Mouse (Mus musculus) G1E (cell line): ENCODE data around the gene Zfp934. TPM values are rescaled to one million over a fixed set of nuclear protein-coding genes. Genes with fewer than 3 reads are reported as not detected.
"Not testable (repeated sequence)": the region's sequence is repeated elsewhere in the genome, so short reads cannot be mapped to it uniquely, and the experiment has no call there.

Source experiments
- ATAC-seq: 2 replicates; pipeline ENCODE4 v1.8.0; 2016; ENCODE audit warnings: mild to moderate bottlenecking; ENCODE audit not compliant: insufficient number of reproducible peaks, poor library complexity, low FRiP score, severe bottlenecking; ENCODE audit errors: extremely low read depth
- DNase-seq: peaks from one replicate; pipeline ENCODE4 v3.0.0; 2012; ENCODE audit warnings: low spot score
- H3K27me3 ChIP-seq: 2 replicates; pipeline ENCODE4 v1.6.1; 2012; ENCODE audit warnings: mild to moderate bottlenecking, low read length, inconsistent platforms; ENCODE audit not compliant: insufficient read depth
- H3K36me3 ChIP-seq: replicated peaks from 2 replicates; pipeline ENCODE3; 2012; ENCODE audit warnings: mild to moderate bottlenecking, inconsistent platforms
- H3K4me1 ChIP-seq: 2 replicates; pipeline ENCODE4 v1.6.1; 2012; ENCODE audit warnings: low read depth, low read length, inconsistent platforms, mixed read lengths; ENCODE audit not compliant: insufficient read depth
- H3K4me3 ChIP-seq: 2 replicates; pipeline ENCODE4 v1.5.1; 2012; ENCODE audit warnings: low read depth, mild to moderate bottlenecking, inconsistent platforms, low read length, moderate library complexity, mixed read lengths
- H3K9me3 ChIP-seq: replicated peaks from 2 replicates; pipeline ENCODE4 v1.6.1; 2012; ENCODE audit warnings: inconsistent platforms
- CTCF ChIP-seq: IDR thresholded peaks from 2 replicates; pipeline ENCODE4 v1.5.1; 2012; ENCODE audit warnings: low read depth, low read length, inconsistent platforms, mixed read lengths
- polyA plus RNA-seq: library from polyadenylated mRNA; stranded (reverse); fragments of >175 nt; gene quantifications from 2 replicates; pipeline ENCODE4 v1.2.3, GENCODE M21; 2012
- total RNA-seq, 2 experiments: library from RNA; stranded (forward) in 1 of 2; stranded (reverse) in 1 of 2; fragments of 200-1000 nt in 1 of 2; fragments of >200 nt in 1 of 2; fragmentation: Nextera tagmentation in 1 of 2; gene quantifications; 2 replicates each; pipeline ENCODE4 v1.2.3; 2014 to 2017

Zfp934 gene
- total RNA-seq (2014; fragmentation: Nextera tagmentation) (12.3 and 16.4 TPM in 2 replicates), total RNA-seq (2017) (4.8 and 8.1 TPM in 2 replicates), polyA plus RNA-seq (0.14 and 0.28 TPM in 2 replicates)

DNA sequence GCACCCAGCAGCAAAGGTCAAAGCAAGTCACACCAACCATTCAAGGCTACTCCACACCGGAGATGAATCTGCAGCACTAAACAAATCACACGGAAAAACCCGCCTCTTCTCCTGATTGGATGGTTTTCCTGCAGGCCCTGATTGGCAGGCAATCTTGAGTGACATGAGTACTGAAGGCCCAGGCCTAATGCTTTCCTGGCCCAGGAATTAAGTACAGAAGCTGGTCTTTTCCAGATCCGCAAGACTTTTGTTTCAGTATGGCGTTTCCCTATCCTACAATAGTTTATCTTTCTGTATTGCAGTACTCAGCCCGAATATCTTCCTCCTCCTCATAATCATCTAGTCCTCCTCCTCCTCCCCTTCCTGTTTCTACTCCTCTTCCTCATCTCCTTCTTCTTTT lies at the start of gene Zfp934:
Zfp934 (minus strand) TSS at position 101 of the 400 bp plus-strand sequence.
- not testable (repeated sequence) for H3K27me3 ChIP-seq, H3K9me3 ChIP-seq, ATAC-seq, H3K4me3 ChIP-seq, DNase-seq, H3K4me1 ChIP-seq, H3K36me3 ChIP-seq

DNA sequence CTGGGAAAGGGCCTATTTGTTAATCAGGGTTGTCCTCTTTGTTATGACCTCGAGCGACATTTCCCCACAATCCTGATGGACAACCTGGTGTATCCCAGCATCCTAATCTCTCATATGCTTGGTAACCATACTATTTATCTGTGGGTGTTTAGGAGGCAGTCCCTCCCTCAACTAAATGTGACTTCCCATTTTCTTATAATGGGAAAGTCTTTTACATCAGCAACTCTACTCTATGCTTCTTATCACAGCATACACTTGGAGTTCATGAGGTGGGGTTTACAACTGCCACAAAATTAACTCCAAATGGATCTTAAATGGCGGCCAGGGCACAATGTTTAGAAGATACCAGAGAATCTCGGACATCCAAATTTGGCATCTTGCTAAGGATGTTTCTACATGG lies 46.5 kb upstream of the Zfp934 start:
- DNase-seq, H3K9me3 ChIP-seq, H3K36me3 ChIP-seq, H3K4me3 ChIP-seq, H3K4me1 ChIP-seq, ATAC-seq, H3K27me3 ChIP-seq: not testable (repeated sequence)

DNA sequence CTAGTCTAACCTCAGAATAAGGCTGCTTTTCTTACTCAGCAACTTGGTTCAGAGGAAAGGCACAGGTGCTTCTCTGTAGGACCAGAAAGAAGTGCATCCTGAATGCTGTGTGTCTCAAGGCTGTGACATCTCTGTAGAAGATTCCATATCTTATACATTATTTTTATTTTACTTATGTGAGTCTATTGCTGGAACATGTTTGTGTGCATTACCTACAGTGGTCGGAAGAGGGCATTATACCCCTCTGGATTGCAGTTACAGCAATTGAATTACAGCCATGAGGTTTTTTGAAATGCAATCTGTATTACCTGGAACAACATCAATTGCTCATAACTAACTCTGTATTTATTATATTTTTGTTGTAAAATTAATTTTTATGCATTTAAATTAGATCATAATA lies 9.3 kb downstream of the Zfp934 start:
- H3K27me3 ChIP-seq, H3K36me3 ChIP-seq, H3K4me1 ChIP-seq, ATAC-seq, H3K4me3 ChIP-seq, DNase-seq, H3K9me3 ChIP-seq: not testable (repeated sequence)

DNA sequence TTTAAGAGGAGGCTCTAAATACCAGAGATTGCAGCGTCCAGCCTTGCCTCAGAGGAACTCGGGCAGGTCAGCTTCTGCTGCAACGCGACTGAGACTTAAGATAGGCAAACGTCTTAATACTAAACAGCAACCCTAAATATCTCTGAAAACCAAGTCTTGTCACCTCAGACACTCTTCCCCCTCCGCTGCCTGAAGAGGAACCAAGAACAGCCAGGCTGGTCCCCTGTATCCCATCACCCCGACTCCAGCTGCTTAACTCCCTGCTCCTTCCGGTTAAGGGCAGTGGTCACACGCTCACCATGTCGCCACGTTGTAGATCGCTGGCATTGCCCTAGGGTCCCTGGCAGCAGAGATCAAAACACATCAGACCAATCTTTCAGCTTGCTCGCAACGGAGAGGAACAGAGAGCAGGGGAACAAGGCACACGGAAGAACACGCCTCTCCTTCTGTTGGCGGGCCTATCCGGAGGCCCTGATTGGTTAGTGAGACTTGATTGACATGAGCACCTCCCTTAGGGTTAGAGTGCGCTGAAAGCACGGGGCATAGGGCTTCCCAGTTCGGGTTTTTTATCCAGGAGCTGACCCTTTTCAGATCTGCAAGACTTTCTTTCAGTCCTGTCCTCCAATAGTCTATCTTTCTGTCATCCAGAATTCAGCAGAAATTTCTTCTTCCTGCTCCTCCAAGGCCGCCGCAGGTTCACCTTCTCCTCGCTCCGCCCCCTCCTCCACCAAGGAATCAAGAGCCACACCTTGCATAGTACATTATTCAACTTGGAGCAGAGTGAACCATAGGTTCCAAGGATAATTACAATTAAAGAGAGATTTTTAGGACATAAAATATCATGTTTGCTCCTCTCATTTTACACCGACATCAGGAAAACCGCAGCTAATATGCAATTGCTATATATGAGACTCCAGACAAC lies 12.5 kb downstream of the Zfp934 start, which contains the start of gene Zfp935:
Zfp935 (minus strand) TSS at position 323 of the 922 bp plus-strand sequence.
- peak; percentile 85 for ATAC-seq

DNA sequence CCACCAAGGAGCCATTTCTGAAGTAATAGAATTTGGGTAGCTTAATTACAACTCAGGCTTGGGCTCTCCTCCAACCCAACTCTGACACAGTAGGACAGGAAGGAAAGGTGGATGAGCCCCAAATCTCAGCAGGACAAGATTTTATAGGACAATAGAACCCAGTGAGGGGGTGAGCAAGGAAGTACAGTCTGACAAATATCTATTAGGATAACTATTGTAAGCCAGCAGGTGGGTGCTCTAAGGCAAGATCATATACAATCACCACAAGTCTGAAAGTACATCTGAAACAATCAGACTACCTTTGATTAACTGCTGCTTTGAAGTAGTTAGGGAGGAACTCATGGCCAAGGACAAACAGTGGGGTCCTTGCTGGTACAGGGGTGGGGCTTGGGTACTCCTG lies 40.9 kb downstream of the Zfp934 start:
- DNase-seq, H3K36me3 ChIP-seq, H3K4me1 ChIP-seq, H3K27me3 ChIP-seq, ATAC-seq, H3K9me3 ChIP-seq, H3K4me3 ChIP-seq: not testable (repeated sequence)

More for the DNA sequence above, 12.5 kb downstream of the Zfp934 start, which contains the start of gene Zfp935:
- H3K4me1 ChIP-seq, H3K9me3 ChIP-seq, DNase-seq, H3K36me3 ChIP-seq, H3K27me3 ChIP-seq: not testable (repeated sequence)
- peak within 1 kb of the TSS; percentile 68 for H3K4me3 ChIP-seq

DNA sequence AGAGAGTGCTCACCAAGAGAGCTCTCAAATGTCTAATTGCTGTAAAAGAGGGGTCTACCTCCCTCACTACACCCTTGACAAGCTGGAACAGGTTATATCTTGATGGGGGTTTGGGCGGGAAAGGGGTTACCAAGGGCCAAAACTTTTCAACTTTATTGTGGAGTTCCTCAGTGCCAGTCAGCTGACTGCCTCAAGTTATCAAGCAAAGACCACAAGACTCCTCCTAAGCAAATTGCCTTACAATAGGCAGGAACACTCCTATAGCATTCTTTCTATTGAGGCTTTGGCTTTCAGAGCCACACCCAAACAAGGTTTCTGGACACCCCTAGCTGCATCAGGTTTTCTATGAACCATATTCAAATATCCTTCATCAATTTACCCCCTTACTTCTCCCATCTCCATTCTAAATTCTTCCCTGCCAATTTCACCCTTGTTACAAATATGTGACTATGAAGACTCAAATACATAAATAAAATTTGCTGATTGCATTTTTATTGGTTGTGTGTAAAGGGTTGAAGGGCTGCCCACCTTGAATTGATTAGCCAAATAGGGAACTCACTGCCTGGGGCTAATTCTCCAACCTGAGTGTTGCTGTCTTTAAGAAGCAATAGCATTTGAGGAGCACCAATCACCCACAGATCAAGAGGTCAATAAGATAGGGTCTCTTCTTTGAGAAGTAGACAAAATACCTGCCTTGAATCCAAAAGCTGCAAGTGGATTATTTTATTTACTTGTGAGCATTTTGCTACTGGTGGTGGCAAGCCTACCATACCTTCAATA lies 60.2 kb downstream of the Zfp934 start:
- H3K9me3 ChIP-seq, H3K4me3 ChIP-seq, H3K27me3 ChIP-seq, ATAC-seq, H3K4me1 ChIP-seq, DNase-seq, H3K36me3 ChIP-seq: not testable (repeated sequence)

DNA sequence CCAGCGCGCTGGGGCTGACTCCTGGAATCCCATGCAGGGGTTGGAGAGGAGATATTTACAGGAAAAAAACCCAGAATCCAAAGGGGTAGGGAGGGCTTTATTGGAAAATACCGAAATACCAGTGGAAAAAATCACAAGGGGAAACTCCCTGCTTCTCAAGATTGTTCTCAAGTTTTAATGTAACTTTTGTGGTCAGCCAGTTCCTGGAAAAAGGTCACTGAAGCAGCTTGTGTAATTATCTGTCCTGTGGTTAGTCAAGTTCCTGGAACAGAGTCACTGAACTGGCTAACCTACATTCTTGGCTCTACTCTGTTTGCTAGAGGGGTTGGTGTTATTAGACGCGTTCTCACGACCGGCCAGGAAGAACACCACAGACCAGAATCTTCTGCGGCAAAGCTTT lies 98.3 kb downstream of the Zfp934 start:
- DNase-seq, H3K4me1 ChIP-seq: not testable (repeated sequence)

DNA sequence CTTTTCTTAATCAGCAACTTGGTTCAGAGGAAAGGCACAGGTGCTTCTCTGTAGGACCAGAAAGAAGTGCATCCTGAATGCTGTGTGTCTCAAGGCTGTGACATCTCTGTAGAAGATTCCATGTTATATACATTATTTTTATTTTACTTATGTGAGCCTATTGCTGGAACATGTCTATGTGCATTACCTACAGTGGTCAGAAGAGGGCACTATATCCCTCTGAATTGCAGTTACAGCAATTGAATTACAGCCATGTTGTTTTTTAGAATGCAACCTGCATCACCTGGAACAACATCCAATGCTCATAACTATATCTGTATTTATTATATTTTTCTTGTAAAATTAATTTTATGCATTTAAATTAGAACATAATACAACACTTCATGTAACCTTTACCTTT lies 101.1 kb downstream of the Zfp934 start:
- TF ChIP-seq CTCF, result peak; percentile 40; the same call in 1 of the 2 replicates
- not testable (repeated sequence) for H3K4me3 ChIP-seq, H3K27me3 ChIP-seq, DNase-seq, H3K36me3 ChIP-seq, H3K9me3 ChIP-seq, H3K4me1 ChIP-seq
- ATAC-seq, result peak; percentile 34; the same call in 1 of the 2 replicates

More for the DNA sequence above, 98.3 kb downstream of the Zfp934 start:
- H3K9me3 ChIP-seq, H3K27me3 ChIP-seq, H3K4me3 ChIP-seq, H3K36me3 ChIP-seq: not testable (repeated sequence)
- peak; percentile 28; the same call in 1 of the 2 replicates for ATAC-seq

DNA sequence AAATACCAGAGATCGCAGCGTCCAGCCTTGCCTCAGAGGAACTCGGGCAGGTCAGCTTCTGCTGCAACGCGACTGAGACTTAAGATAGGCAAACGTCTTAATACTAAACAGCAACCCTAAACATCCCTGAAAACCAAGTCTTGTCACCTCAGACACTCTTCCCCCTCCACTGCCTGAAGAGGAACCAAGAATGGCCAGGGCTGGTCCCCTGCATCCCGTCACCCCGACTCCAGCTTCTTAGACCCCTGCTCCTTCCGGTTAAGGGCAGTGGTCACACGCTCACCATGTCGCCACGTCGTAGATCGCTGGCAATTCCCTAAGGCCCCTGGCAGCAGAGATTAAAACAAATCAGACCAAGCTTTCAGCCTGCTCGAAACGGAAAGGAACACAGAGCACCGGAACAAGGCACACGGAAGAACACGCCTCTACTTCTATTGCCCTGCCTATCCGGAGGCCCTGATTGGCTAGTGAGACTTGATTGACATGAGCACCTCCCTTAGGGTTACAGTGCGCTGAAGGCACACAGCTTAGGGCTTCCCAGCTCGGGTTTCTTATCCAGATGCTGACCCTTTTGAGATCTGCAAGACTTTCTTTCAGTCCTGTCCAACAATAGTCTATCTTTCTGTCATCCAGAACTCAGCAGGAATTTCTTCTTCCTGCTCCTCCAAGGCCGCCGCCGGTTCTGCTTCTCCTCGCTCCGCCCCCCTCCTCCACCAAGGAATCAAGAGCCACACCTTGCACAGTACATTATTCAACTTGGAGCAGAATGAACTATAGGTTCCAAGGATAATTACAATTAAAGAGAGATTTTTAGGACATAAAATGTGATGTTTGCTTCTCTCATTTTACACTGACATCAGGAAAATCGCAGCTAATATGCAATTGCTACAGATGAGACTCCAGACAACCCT lies 104.3 kb downstream of the Zfp934 start, which contains the start of gene Gm49359:
Gm49359 (minus strand) TSS at position 409 of the 911 bp plus-strand sequence.
- not testable (repeated sequence) for H3K4me1 ChIP-seq, H3K27me3 ChIP-seq, H3K9me3 ChIP-seq, H3K36me3 ChIP-seq
- peak; percentile 100 for ATAC-seq
- DNase-seq, result peak; percentile 75
- peak within 1 kb of the TSS; percentile 77 for H3K4me3 ChIP-seq
